In genomic region chr4:136180408-136181330, GRCm38 (mm10) we compare ENCODE assay signal across 8 mouse cellular contexts. TPM values are rescaled to one million over a fixed set of nuclear protein-coding genes. Genes with fewer than 3 reads are reported as not detected.
A peak's percentile ranks its signal among the peaks of the same experiment; 100 is the strongest.
DNase-seq lines count a peak whose midpoint lies in the region; ATAC-seq and TF ChIP-seq lines count a peak whose summit lies in the region.

No protein-coding gene starts in this region.

- H3K4me3 ChIP-seq in hindbrain, embryonic 13.5 days, result peak overlapping the region; percentile 34

- no peaks in the 10 kb centered on the region for H3K36me3 ChIP-seq in hindbrain, embryonic 13.5 days

- in situ Hi-C loops in Patski (cut with MboI; ENCODE audit: low pct_unique_long_range_greater_than_20kb), result no loop called here

- H3K4me1 ChIP-seq in hindbrain, embryonic 13.5 days (replicated peaks), result peaks cover 40% of the 10 kb centered on the region

- H3K9ac ChIP-seq in hindbrain, embryonic 13.5 days, result peak overlapping the region; percentile 62; the same call in 1 of the 2 replicates

- ATAC-seq in Patski, result peak; percentile 49
- ATAC-seq in hindbrain, embryonic 13.5 days (ENCODE audit: low FRiP score), result peak; percentile 83

- TF ChIP-seq CTCF in Patski (IDR thresholded peaks at IDR 0.05), result no peak

- peak overlapping the region; percentile 57 for H3K4me2 ChIP-seq in hindbrain, embryonic 13.5 days

- no peak for DNase-seq in Patski (ENCODE audit: low read depth, low spot score)
- peak; percentile 84 to 91 for DNase-seq in cerebellum, postnatal 14 days
- peak; percentile 52 to 71 for DNase-seq in frontal cortex, postnatal 14 days (ENCODE audit: low spot score in 2 of 2)
- DNase-seq in layer of hippocampus, postnatal 36 days, result peak; percentile 67 to 76
- DNase-seq in lung, postnatal 14 days, result peak; percentile 87
- DNase-seq in retina, postnatal 7 days (ENCODE audit: low read depth, low spot score), result peak; percentile 24
- peak; percentile 76 to 88 for DNase-seq in thymus, postnatal 36 days

- WGBS in hindbrain, embryonic 13.5 days, result 19% methylated on average over 23 of the region's 23 CpGs

- H3K27ac ChIP-seq in hindbrain, embryonic 13.5 days, result no peak overlapping the region

- CTCF ChIA-PET in Patski (lab: Charles Lee), result interaction anchor here (1.0 to 1.4 kb wide), 5 partner anchors 9 to 19 kb away, joined by 3 to 5 read pairs (median 4); no protein-coding TSS in a partner anchor

- no peaks in the 10 kb centered on the region for H3K27me3 ChIP-seq in Patski
- no peaks in the 10 kb centered on the region for H3K27me3 ChIP-seq in hindbrain, embryonic 13.5 days

- no peaks in the 10 kb centered on the region for H3K9me3 ChIP-seq in hindbrain, embryonic 13.5 days

- POLR2A ChIA-PET in Patski (lab: Charles Lee), result interaction anchor here (0.6 kb wide), 1 partner anchor 13 kb away, joined by 3 read pairs; no protein-coding TSS in a partner anchor

RNA-seq across cellular contexts. Expression of gene E2f2, which starts 8.5 kb away (rescaled TPM):
- polyA plus RNA-seq in Patski (2021), result 1.1 TPM
- 2.7 and 3.2 TPM in 2 replicates for polyA plus RNA-seq in hindbrain, embryonic 13.5 days (2015; fragmentation: Nextera tagmentation; extraction: Ambion mirVana)
- under 1 TPM; 0.63 to 0.72 TPM for total RNA-seq in layer of hippocampus, postnatal 36 days (2021)

RNA-seq across cellular contexts. Expression of gene Asap3, which starts 25.5 kb away (rescaled TPM):
- 5.5 TPM for polyA plus RNA-seq in Patski (2021)
- 5.8 and 6.3 TPM in 2 replicates for polyA plus RNA-seq in hindbrain, embryonic 13.5 days (2015; fragmentation: Nextera tagmentation; extraction: Ambion mirVana)
- 1 to 10 TPM; 3.1 to 3.2 TPM for total RNA-seq in layer of hippocampus, postnatal 36 days (2021)

RNA-seq across cellular contexts. Expression of gene Id3, which starts 37.4 kb away (rescaled TPM):
- 175 TPM for polyA plus RNA-seq in Patski (2021)
- polyA plus RNA-seq in hindbrain, embryonic 13.5 days (2015; fragmentation: Nextera tagmentation; extraction: Ambion mirVana), result 234 and 269 TPM in 2 replicates
- 10 to 100 TPM; 35.4 to 42.4 TPM for total RNA-seq in layer of hippocampus, postnatal 36 days (2021)
